Mouse (Mus musculus): ENCODE measurements around the gene Tmem170b. TPM values are rescaled to one million over a fixed set of nuclear protein-coding genes. Genes with fewer than 3 reads are reported as not detected.
"Not testable (repeated sequence)": the region's sequence is repeated elsewhere in the genome, so short reads cannot be mapped to it uniquely, and the experiment has no call there.

Tmem170b gene
- polyA plus RNA-seq, 1 experiment from 2014 or later = 11.5 TPM

GRCm38 (mm10) chr13:41662401-41663070 lies 56.8 kb downstream of the Tmem170b start:
- Histone ChIP-seq H3K27ac (replicated peaks; ENCODE audit: low read depth, low read length) (no peak overlapping the region), H3K36me3 (replicated peaks; ENCODE audit: control insufficient read depth, insufficient read depth, low read depth, low read length) (no peaks in the 10 kb centered on the region), H3K4me1 (ENCODE audit: control insufficient read depth, insufficient read depth, low read length) (no peaks in the 10 kb centered on the region; the same call in 1 of the 2 replicates), H3K27me3 (ENCODE audit: control insufficient read depth, insufficient read depth, low read length) (no peaks in the 10 kb centered on the region), H3K4me2 (ENCODE audit: low read depth, low read length) (no peak overlapping the region), H3K9me3 (replicated peaks; ENCODE audit: control insufficient read depth, low read length) (no peaks in the 10 kb centered on the region), H3K9ac (replicated peaks; ENCODE audit: low read length) (no peak overlapping the region), H3K4me3 (ENCODE audit: low read depth, low read length) (no peak overlapping the region)
- DNase-seq (ENCODE audit: low spot score) = peak; percentile 33
- whole genome bisulfite sequencing = 56% methylated on average over 17 of the region's 17 CpGs
- no peak for ATAC-seq (replicated peaks; ENCODE audit: insufficient number of reproducible peaks, low FRiP score, low TSS enrichment, low read depth)

GRCm38 (mm10) chr13:41663501-41664195 lies 57.9 kb downstream of the Tmem170b start:
- Histone ChIP-seq H3K4me1 (ENCODE audit: control insufficient read depth, insufficient read depth, low read length) (no peaks in the 10 kb centered on the region; the same call in 1 of the 2 replicates), H3K4me3 (ENCODE audit: low read depth, low read length) (no peak overlapping the region), H3K36me3 (replicated peaks; ENCODE audit: control insufficient read depth, insufficient read depth, low read depth, low read length) (no peaks in the 10 kb centered on the region), H3K27me3 (ENCODE audit: control insufficient read depth, insufficient read depth, low read length) (no peaks in the 10 kb centered on the region), H3K4me2 (ENCODE audit: low read depth, low read length) (no peak overlapping the region), H3K27ac (replicated peaks; ENCODE audit: low read depth, low read length) (no peak overlapping the region), H3K9ac (replicated peaks; ENCODE audit: low read length) (no peak overlapping the region), H3K9me3 (replicated peaks; ENCODE audit: control insufficient read depth, low read length) (no peaks in the 10 kb centered on the region)
- no peak for ATAC-seq (replicated peaks; ENCODE audit: insufficient number of reproducible peaks, low FRiP score, low TSS enrichment, low read depth)
- WGBS = 84% methylated on average over 14 of the region's 14 CpGs
- DNase-seq (ENCODE audit: low spot score) = no peak

GRCm38 (mm10) chr13:41669951-41670350 lies 64.2 kb downstream of the Tmem170b start:
- no peaks in the 10 kb centered on the region for H3K4me1 ChIP-seq (ENCODE audit: control insufficient read depth, insufficient read depth, low read length)
- no peaks in the 10 kb centered on the region for H3K36me3 ChIP-seq (replicated peaks; ENCODE audit: control insufficient read depth, insufficient read depth, low read depth, low read length)
- H3K4me3 ChIP-seq (ENCODE audit: low read depth, low read length) = no peak overlapping the region
- ATAC-seq (replicated peaks; ENCODE audit: insufficient number of reproducible peaks, low FRiP score, low TSS enrichment, low read depth) (no peak), DNase-seq (ENCODE audit: low spot score) (no peak)
- H3K27ac ChIP-seq (replicated peaks; ENCODE audit: low read depth, low read length) = no peak overlapping the region
- no peaks in the 10 kb centered on the region for H3K9me3 ChIP-seq (replicated peaks; ENCODE audit: control insufficient read depth, low read length)
- no peak overlapping the region for H3K4me2 ChIP-seq (ENCODE audit: low read depth, low read length)
- no peaks in the 10 kb centered on the region for H3K27me3 ChIP-seq (ENCODE audit: control insufficient read depth, insufficient read depth, low read length)
- 86% methylated on average over 2 of the region's 2 CpGs for WGBS
- no peak overlapping the region for H3K9ac ChIP-seq (replicated peaks; ENCODE audit: low read length)

GRCm38 (mm10) chr13:41670386-41671130 lies 64.9 kb downstream of the Tmem170b start:
- Histone ChIP-seq H3K4me3 (ENCODE audit: low read depth, low read length) (no peak overlapping the region), H3K9ac (replicated peaks; ENCODE audit: low read length) (no peak overlapping the region), H3K27me3 (ENCODE audit: control insufficient read depth, insufficient read depth, low read length) (no peaks in the 10 kb centered on the region), H3K27ac (replicated peaks; ENCODE audit: low read depth, low read length) (no peak overlapping the region), H3K4me2 (ENCODE audit: low read depth, low read length) (no peak overlapping the region), H3K4me1 (ENCODE audit: control insufficient read depth, insufficient read depth, low read length) (no peaks in the 10 kb centered on the region), H3K36me3 (replicated peaks; ENCODE audit: control insufficient read depth, insufficient read depth, low read depth, low read length) (no peaks in the 10 kb centered on the region), H3K9me3 (replicated peaks; ENCODE audit: control insufficient read depth, low read length) (no peaks in the 10 kb centered on the region)
- ATAC-seq (replicated peaks; ENCODE audit: insufficient number of reproducible peaks, low FRiP score, low TSS enrichment, low read depth) (no peak), DNase-seq (ENCODE audit: low spot score) (no peak)
- 51% methylated on average over 7 of the region's 7 CpGs for WGBS

- no peak for DNase-seq (ENCODE audit: low spot score)
- no peak overlapping the region for H3K27ac ChIP-seq (replicated peaks; ENCODE audit: low read depth, low read length)
Observed at GRCm38 (mm10) chr13:41671136-41671705, 65.5 kb downstream of the Tmem170b start.

GRCm38 (mm10) chr13:41672904-41673303 lies 67.2 kb downstream of the Tmem170b start:
- not testable (repeated sequence) for DNase-seq (ENCODE audit: low spot score); H3K36me3 ChIP-seq (replicated peaks; ENCODE audit: control insufficient read depth, insufficient read depth, low read depth, low read length); H3K9ac ChIP-seq (replicated peaks; ENCODE audit: low read length); H3K4me1 ChIP-seq (ENCODE audit: control insufficient read depth, insufficient read depth, low read length); H3K4me2 ChIP-seq (ENCODE audit: low read depth, low read length); H3K27me3 ChIP-seq (ENCODE audit: control insufficient read depth, insufficient read depth, low read length); H3K9me3 ChIP-seq (replicated peaks; ENCODE audit: control insufficient read depth, low read length); ATAC-seq (replicated peaks; ENCODE audit: insufficient number of reproducible peaks, low FRiP score, low TSS enrichment, low read depth); H3K27ac ChIP-seq (replicated peaks; ENCODE audit: low read depth, low read length); H3K4me3 ChIP-seq (ENCODE audit: low read depth, low read length)
- 48% methylated on average over 5 of the region's 5 CpGs for WGBS

More at GRCm38 (mm10) chr13:41671136-41671705, 65.5 kb downstream of the Tmem170b start:
- Histone ChIP-seq H3K9me3 (replicated peaks; ENCODE audit: control insufficient read depth, low read length) (no peaks in the 10 kb centered on the region), H3K27me3 (ENCODE audit: control insufficient read depth, insufficient read depth, low read length) (no peaks in the 10 kb centered on the region), H3K4me1 (ENCODE audit: control insufficient read depth, insufficient read depth, low read length) (no peaks in the 10 kb centered on the region), H3K9ac (replicated peaks; ENCODE audit: low read length) (no peak overlapping the region), H3K4me3 (ENCODE audit: low read depth, low read length) (no peak overlapping the region), H3K4me2 (ENCODE audit: low read depth, low read length) (no peak overlapping the region), H3K36me3 (replicated peaks; ENCODE audit: control insufficient read depth, insufficient read depth, low read depth, low read length) (no peaks in the 10 kb centered on the region)
- ATAC-seq (replicated peaks; ENCODE audit: insufficient number of reproducible peaks, low FRiP score, low TSS enrichment, low read depth) = no peak
- WGBS = 87% methylated on average over 11 of the region's 11 CpGs

- Histone ChIP-seq H3K9ac (replicated peaks; ENCODE audit: low read length) (no peak overlapping the region), H3K27ac (replicated peaks; ENCODE audit: low read depth, low read length) (no peak overlapping the region), H3K27me3 (ENCODE audit: control insufficient read depth, insufficient read depth, low read length) (no peaks in the 10 kb centered on the region), H3K36me3 (replicated peaks; ENCODE audit: control insufficient read depth, insufficient read depth, low read depth, low read length) (no peaks in the 10 kb centered on the region), H3K4me1 (ENCODE audit: control insufficient read depth, insufficient read depth, low read length) (no peaks in the 10 kb centered on the region), H3K9me3 (replicated peaks; ENCODE audit: control insufficient read depth, low read length) (no peaks in the 10 kb centered on the region), H3K4me2 (ENCODE audit: low read depth, low read length) (no peak overlapping the region), H3K4me3 (ENCODE audit: low read depth, low read length) (no peak overlapping the region)
- WGBS = 75% methylated on average over 4 of the region's 4 CpGs
- ATAC-seq (replicated peaks; ENCODE audit: insufficient number of reproducible peaks, low FRiP score, low TSS enrichment, low read depth) (no peak), DNase-seq (ENCODE audit: low spot score) (no peak)
Observed at GRCm38 (mm10) chr13:41673541-41673940, 67.8 kb downstream of the Tmem170b start.

All from embryonic facial prominence, embryonic 11.5 days (tissue).